Mouse (Mus musculus) limb, embryonic 14.5 days (tissue): ENCODE results near the gene Tmed1. TPM values are rescaled to one million over a fixed set of nuclear protein-coding genes. Genes with fewer than 3 reads are reported as not detected.
"Not testable (repeated sequence)": the region's sequence is repeated elsewhere in the genome, so short reads cannot be mapped to it uniquely, and the experiment has no call there.

ENCODE experiments used
- ATAC-seq: fragments of 200-750 bp; cut with Nextera tagmentation; 2 replicates; pipeline ENCODE4 v1.8.0; 2017; ENCODE audit warnings: low read depth, moderate number of reproducible peaks, moderate TSS enrichment; ENCODE audit not compliant: low FRiP score
- DNase-seq: peaks from one replicate; pipeline ENCODE4 v3.0.0-alpha.2; 2015; ENCODE audit warnings: low spot score
- H3K27ac ChIP-seq: fragments of 300-500 bp; sonication (generic); replicated peaks from 2 replicates; pipeline ENCODE4 v1.5.1; 2014; ENCODE audit warnings: low read depth, mild to moderate bottlenecking, low read length, moderate library complexity, mixed read lengths
- H3K27me3 ChIP-seq: fragments of 300-500 bp; sonication (generic); 2 replicates; pipeline ENCODE4 v1.6.1; 2014; ENCODE audit warnings: low read length, mixed read lengths; ENCODE audit not compliant: control insufficient read depth, insufficient read depth
- H3K36me3 ChIP-seq: fragments of 300-500 bp; sonication (generic); 2 replicates; pipeline ENCODE4 v1.6.1; 2014; ENCODE audit warnings: mild to moderate bottlenecking, low read length, moderate library complexity, mixed read lengths; ENCODE audit not compliant: control insufficient read depth, insufficient read depth
- H3K4me1 ChIP-seq: fragments of 300-500 bp; sonication (generic); 2 replicates; pipeline ENCODE4 v1.6.1; 2014; ENCODE audit warnings: antibody characterized with exemption, low read length, mixed read lengths; ENCODE audit not compliant: control insufficient read depth, insufficient read depth
- H3K4me2 ChIP-seq: fragments of 300-500 bp; sonication (generic); replicated peaks from 2 replicates; pipeline ENCODE4 v1.6.1; 2014; ENCODE audit warnings: low read depth, mild to moderate bottlenecking, low read length, moderate library complexity; ENCODE audit not compliant: severe bottlenecking
- H3K4me3 ChIP-seq: fragments of 300-500 bp; sonication (generic); replicated peaks from 2 replicates; pipeline ENCODE4 v1.5.1; 2014; ENCODE audit warnings: low read length
- H3K9ac ChIP-seq: fragments of 300-500 bp; sonication (generic); 2 replicates; pipeline ENCODE4 v1.6.1; 2014; ENCODE audit warnings: mild to moderate bottlenecking, low read depth, low read length, moderate library complexity; ENCODE audit not compliant: severe bottlenecking
- H3K9me3 ChIP-seq: fragments of 300-500 bp; sonication (generic); 2 replicates; pipeline ENCODE4 v1.6.1; 2016; ENCODE audit warnings: low read length; ENCODE audit not compliant: control insufficient read depth
- POLR2A ChIP-seq: fragments of 200-500 bp; IDR thresholded peaks from 2 replicates; pipeline ENCODE4 v1.8.0; 2012; ENCODE audit warnings: inconsistent platforms, mild to moderate bottlenecking, moderate library complexity, borderline replicate concordance; ENCODE audit not compliant: insufficient read depth, insufficient read length; ENCODE audit errors: extremely low read depth
- WGBS: fragments of 180-500 bp; shearing (Covaris S2); extraction: QIAGEN DNeasy Blood & Tissue Kit; methylation state at CpG from one replicate; pipeline ENCODE4 v1.1.7; 2014; 5-methylcytosine and 5-hydroxymethylcytosine counted together
- polyA plus RNA-seq, 2 experiments: library from polyadenylated mRNA; depleted of rRNA in 1 of 2; stranded (reverse) in 1 of 2; unstranded in 1 of 2; fragments of >200 nt; fragmentation: Nextera tagmentation in 1 of 2; extraction: Ambion mirVana in 1 of 2; gene quantifications; 2 replicates each; pipeline versions ENCODE4 v1.2.1 to v1.2.3; 2012 to 2014

The Tmed1 gene
- polyA plus RNA-seq, 2 experiments = 96.0 to 119 TPM

DNA sequence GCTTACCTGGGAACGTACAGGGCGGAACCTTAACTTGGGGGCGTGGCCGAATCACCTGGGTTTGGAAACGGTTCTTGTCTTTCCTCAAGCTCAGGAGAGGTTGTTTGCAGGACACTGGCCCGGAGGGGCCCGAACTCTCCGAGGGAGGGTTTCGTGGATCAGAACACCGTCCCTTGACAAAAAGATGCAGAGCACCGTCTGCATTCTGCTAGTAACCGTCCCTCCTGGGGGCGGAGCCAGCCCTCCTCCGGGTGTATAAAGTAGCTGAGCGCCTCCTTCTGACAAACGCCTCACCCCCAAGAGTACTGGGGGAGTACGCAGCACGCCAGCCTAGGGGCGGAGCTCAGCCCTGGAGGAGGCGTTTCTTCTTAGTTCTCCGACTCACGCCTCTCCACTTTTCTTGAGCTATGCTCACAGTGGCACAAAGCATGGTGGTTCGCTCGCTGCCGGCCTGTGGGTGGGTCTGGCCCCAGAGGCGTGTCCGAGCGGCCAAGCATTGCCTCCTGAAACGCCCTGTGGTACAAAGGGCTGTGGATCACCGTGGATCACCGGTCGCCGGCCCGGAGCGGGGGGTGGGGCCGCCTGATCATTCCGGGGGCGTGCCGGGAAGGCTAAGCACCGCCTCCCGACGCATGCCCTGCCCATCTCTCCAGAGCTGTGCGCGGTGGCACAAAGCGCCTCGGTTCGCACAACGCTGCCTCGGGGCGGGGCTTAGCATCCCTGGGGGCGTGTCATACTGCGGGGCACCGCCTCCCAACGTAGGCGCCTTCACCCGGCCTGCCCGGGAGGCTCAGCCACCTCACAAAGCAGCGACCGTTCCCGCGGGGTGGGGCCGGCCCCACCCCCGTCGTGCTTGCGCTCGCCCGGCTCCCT is 36.1 kb upstream of the Tmed1 start:
- under 1% methylated on average over 45 of the region's 67 CpGs for WGBS
- TF ChIP-seq POLR2A = peak; percentile 37; the same call in 1 of the 2 replicates
- DNase-seq = peak; percentile 99
- Histone ChIP-seq H3K4me1 (peaks cover 21% of the 10 kb centered on the region), H3K27me3 (no peaks in the 10 kb centered on the region), H3K36me3 (peaks cover 14% of the 10 kb centered on the region; the same call in 1 of the 2 replicates), H3K9ac (peak overlapping the region; percentile 41), H3K4me2 (peak overlapping the region; percentile 50), H3K27ac (peak overlapping the region; percentile 99), H3K4me3 (peak overlapping the region; percentile 88), H3K9me3 (no peaks in the 10 kb centered on the region)
- peak; percentile 93 for ATAC-seq

DNA sequence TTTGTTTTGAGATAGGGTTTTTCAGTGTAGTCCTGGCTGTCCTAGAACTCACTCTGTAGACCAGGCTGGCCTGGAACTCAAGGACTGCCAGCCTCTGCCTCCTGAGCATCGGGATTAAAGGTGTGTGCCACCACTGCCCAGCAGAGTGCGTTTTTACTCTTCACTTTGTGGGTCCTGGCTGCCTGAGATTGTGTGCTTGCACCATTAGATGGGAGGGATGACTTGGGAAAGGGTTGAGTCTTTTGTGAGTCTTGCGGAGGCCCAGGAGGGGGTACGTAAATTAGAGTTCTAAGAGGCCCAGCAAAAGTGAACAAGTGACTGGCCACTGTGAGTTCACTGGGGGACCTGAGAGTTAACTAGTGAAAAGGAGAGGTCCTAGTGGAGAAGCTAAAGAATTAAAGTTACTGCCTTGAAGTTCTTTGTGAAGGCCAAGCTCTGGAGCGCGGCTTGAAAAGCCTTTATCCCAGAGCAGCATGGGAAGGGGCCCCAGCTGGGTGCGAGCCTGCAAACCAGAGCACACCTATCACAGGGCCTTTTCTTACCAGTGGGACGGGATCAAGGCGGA is 35.4 kb upstream of the Tmed1 start:
- peak; percentile 45; the same call in 1 of the 2 replicates for TF ChIP-seq POLR2A
- Histone ChIP-seq H3K27me3 (no peaks in the 10 kb centered on the region), H3K4me2 (peak overlapping the region; percentile 50), H3K9me3 (no peaks in the 10 kb centered on the region), H3K4me1 (peaks cover 21% of the 10 kb centered on the region), H3K27ac (peak overlapping the region; percentile 99), H3K4me3 (peak overlapping the region; percentile 88), H3K9ac (peak overlapping the region; percentile 41), H3K36me3 (peaks cover 7% of the 10 kb centered on the region; the same call in 1 of the 2 replicates)
- 8% methylated on average over 9 of the region's 9 CpGs for WGBS
- peak; percentile 76 for ATAC-seq
- DNase-seq = no peak

DNA sequence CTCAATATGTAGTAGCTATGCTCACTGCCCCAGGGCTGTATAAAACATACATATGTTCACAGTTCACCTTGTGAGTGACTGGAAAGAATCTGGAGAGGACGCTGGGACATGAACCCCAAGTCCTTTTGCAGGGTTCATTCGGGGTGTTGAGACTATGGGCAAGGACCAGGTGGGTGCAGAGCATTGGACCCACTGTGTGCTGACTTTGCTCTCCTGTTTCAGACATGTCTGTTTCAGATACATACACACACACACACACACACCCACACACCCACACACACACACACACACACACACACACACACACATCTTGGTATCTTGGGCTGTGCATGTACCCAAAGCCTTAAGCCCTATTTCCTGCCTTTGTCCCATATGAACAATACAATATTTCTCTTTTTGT is 31.9 kb upstream of the Tmed1 start:
- 78% methylated on average over 2 of the region's 2 CpGs for WGBS
- not testable (repeated sequence) for DNase-seq, ATAC-seq, H3K9ac ChIP-seq, H3K27me3 ChIP-seq, H3K4me3 ChIP-seq, H3K9me3 ChIP-seq, H3K4me1 ChIP-seq, H3K4me2 ChIP-seq, H3K36me3 ChIP-seq, H3K27ac ChIP-seq

DNA sequence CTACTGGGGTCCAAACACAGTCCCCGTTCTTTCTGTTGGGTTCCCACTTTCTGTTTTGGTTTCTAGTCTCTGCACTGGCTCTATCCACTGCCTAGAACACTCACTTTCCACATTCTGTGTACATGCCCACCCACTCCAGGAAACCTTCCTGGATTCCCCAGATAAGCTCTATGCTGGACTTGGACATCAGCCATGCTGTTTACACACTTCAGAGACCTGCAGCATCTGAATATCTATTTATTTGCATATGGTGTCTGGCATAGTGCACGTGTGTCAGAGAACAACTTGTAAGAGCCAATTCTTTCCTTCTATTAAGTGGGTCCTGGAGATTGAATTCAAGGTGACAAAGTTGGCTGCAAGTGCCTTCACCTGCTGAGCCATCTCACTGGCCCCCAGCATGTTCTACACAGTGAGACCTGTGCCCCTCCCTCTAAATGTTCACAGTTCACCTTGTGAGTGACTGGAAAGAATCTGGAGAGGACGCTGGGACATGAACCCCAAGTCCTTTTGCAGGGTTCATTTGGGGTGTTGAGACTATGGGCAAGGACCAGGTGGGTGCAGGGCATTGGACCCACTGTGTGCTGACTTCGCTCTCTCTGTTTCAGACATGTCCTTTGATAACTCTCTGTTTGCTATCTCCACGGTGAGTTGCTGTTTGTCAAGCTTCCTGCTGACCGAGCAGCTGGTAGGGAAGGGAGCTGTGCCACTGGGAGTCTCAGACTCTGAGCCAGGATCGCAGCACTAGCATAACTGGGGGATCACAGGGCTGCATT is 30.1 kb upstream of the Tmed1 start:
- 84% methylated on average over 7 of the region's 7 CpGs for WGBS
- Histone ChIP-seq H3K36me3 (no peaks in the 10 kb centered on the region), H3K27ac (no peak overlapping the region), H3K9me3 (no peaks in the 10 kb centered on the region), H3K4me3 (no peak overlapping the region), H3K9ac (no peak overlapping the region), H3K4me1 (peaks cover 7% of the 10 kb centered on the region), H3K4me2 (no peak overlapping the region), H3K27me3 (no peaks in the 10 kb centered on the region)
- no peak for TF ChIP-seq POLR2A
- DNase-seq = no peak
- ATAC-seq = no peak

DNA sequence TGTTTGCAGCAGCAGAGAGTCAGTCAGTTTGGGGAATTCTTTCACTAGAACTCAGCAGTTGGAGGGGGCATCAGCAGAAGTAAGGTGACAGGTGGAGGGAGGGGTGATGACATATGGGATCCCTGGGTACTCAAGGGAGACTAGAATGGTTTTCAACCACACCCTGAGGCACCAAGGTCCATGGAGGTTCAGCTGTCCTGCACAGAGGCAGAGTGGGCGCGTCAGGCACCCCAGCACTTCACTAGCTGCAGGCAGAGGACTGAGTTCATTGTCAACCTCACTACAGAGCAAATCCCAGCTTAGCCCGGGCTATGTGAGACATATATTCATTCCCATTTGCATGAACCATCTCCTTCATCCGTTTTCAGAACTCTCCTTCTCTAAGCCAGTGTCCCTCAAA is 27.0 kb upstream of the Tmed1 start:
- no peak overlapping the region for H3K4me3 ChIP-seq
- no peaks in the 10 kb centered on the region for H3K9me3 ChIP-seq
- no peak for ATAC-seq
- WGBS = 75% methylated on average over 4 of the region's 4 CpGs
- DNase-seq = no peak
- no peak overlapping the region for H3K9ac ChIP-seq
- TF ChIP-seq POLR2A = no peak
- no peaks in the 10 kb centered on the region for H3K36me3 ChIP-seq
- no peaks in the 10 kb centered on the region for H3K4me1 ChIP-seq
- H3K27ac ChIP-seq = no peak overlapping the region
- H3K27me3 ChIP-seq = no peaks in the 10 kb centered on the region
- H3K4me2 ChIP-seq = no peak overlapping the region
